Mouse (Mus musculus): ENCODE data around the gene Hcn1.

DNA sequence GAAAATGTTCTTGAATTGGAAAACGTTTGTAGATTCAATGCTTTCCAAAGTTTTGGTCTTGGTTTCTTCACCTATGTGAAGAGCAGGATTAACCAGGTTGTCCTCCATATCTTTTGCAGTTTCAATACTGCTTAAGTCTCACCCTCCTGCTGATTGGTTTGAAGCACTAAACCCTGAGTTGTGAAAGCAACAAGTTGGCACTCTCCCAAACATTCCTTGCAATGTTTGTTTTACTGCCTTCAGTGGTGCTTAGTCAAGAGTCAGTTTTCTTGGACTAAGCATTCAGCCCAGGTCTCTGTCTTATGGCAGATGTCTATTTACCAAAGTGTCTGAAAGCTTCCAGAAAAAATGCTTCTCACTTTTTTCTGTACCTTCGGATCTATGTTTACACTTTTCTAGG, 67.2 kb downstream of the Hcn1 start:
- TF ChIP-seq CTCF (IDR thresholded peaks at IDR 0.05; ENCODE audit: insufficient read depth, low read depth, low read length) = no peak
- no peak for TF ChIP-seq POLR2A (IDR thresholded peaks at IDR 0.05; ENCODE audit: insufficient read depth, low read depth, low read length)
